Mouse (Mus musculus) T-cell, adult 2 months (primary cell): ENCODE data around the gene 0610010K14Rik.
A peak's percentile ranks its signal among the peaks of the same experiment; 100 is the strongest.

Experiments
- DNase-seq: peaks from one replicate; pipeline ENCODE4 v3.0.0; 2022; ENCODE audit warnings: low spot score

Gene 0610010K14Rik

DNA sequence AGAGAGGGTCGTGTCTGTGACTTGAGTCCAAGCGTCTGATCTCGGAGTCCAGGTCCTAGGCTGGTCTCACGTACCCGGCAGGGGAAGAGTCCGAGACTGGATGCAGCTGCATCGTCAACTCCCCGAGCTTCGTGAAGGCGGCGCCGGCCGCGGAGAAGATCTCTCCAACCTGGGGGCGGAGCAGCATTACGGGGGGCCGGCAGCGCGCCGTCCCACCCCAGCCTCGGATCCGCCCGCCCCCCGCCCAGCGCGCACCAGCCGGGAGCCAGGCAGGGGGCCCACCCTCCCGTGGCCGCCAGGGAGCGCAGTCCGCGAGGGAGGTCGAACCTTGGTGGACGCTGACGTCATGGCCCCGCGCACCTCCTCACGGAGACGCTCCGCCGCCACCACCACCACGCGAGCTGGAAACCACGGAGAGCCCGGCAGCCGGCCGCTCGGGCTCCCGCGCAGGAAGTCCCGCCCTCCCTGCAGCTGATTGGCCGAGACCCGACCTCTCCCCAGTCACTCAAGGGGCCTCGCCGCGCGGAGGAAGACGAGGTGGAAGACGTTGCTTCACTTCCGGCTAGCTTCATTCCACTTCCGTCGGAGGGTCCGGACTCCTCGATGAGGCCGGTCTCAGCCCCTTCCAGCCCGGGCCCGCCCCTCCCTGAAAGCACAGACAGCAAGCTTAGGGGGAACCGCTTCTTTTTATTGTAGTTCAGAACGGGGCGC, at the start of gene 0610010K14Rik:
TSS of gene 0610010K14Rik (minus strand) at position 458 of the 711 bp plus-strand sequence.
- DNase-seq, result peak; percentile 93

DNA sequence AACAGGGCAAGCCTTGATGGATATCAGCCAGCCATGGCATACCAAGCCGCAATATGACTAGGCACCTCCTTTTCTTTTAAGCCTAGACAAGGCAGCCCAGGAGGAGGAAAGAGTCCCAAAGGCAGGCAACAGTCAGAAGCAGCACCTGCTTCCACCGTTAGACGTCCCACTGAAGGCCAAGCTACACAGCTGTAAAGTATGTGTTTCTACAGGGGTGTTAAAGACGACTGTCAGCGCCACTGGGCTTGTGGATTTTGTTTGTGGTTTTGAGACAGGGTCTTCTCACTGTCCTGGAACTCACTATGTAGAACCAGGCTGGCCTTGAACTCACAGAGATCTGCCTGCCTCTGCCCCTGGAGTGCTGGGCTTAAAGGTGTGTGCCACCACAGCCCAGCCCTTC, 48.0 kb upstream of the 0610010K14Rik start:
- DNase-seq, result no peak

DNA sequence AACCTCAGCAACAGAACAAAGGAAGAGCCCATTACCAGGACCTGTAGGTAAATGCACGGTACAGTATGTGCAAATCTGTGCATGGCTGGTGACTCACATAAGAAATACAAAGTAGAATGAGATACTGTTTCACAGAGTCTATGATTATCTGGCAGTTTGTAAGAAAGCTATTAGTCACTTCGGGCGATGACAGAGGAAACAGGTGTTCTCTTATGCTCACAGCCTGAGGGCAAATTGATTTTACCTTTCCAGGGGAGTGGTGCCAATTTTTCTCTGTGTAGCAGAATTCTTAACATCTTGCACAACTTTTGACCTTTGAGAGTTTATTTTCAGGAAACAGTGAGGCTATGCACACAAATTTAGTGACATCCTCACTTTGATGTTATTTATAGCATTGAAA, 47.0 kb upstream of the 0610010K14Rik start:
- DNase-seq, result no peak

DNA sequence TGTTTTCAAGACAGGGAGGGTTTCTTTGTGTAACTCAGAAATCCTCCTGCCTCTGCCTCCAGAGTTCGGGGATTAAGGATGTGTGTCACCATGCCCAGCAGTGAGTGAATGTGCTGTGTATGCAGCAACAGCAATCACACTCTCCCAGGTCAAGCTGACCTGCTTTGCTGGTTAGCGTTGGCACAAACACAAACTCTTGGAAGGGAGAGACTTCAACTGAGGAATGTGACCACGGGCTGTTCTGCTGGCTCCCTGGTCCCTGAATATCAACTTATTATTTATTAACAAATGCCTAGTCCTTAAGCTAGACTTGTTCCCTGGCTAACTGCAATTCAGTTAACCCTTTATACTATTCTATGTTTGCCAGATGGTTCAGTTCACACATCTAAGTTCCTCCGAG, 46.0 kb upstream of the 0610010K14Rik start:
- DNase-seq, result no peak

DNA sequence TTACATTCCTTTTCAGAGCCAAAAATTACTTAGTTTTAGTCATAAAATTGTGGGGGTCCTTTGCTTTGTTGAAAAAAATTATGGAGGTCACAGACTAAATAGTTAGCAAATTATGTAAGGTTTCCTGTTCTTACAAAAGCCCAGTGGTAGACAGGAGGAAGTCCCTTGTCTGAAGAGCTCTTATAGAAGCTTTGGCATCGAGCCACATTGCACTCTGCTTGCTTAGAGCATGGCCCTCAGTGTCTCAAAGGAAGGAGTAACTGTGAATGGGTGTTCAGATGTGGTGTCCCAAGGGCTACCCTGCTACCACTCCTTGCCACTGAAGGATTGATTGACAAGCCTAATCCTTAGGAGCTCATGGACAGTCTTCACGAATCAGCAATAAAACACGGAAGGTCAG, 42.7 kb upstream of the 0610010K14Rik start:
- peak; percentile 54 for DNase-seq

DNA sequence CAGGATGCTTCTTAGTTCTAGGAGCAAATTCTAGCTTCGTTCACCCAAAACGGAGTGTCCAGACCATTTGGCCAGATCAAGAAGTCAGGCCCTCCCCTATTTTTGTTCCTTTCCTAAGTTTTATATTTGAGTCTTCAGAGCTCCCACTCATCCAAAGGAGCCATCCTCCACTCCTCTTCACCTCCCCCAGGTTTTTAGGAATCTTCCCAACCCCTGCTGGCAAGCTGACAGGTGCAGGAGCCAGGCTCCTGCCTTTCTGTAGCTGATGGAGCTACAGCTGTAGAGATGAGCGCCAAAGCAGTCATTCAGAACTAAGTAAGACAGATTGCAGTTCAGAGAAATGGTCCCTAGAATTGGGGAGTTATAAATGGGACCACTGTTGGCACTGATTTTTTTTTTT, 41.2 kb upstream of the 0610010K14Rik start:
- no peak for DNase-seq

DNA sequence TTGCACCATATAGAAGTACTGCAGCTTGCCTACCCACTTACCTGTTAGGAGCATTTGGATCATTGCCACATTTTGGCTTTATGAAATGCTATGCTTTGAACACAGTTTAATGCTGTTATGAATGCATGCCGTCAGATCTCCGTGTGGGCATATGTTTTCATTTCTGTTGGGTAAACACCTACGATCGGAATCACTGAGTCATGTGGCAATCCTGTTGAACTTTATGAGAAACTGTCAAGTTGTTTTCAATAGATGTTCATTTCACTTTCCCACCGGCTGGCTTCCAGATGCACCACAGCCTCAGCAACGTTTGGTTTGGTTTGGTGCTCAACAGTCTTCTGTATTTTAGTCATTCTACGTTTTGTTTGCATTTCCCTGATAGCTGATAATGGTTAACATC, 33.9 kb upstream of the 0610010K14Rik start:
- DNase-seq, result no peak

DNA sequence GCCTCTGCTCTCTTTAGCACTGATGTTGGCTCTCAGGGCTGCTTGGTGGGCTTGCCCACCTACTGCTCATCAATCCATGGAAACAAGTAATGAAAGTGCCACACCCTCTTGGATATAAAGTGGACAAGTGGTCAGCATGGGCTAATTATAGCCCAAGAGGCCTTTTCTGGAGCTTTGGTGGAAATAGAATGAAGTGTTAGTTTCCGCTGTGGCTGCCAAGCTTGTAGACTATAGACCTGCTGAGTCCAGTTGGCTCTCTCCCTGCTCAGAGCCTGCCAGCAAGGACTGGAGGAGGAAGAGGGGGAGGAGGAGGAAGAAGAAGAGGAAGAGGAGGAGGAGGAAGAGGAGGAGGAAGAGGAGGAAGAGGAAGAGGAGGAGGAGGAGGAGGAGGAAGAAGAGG, 28.7 kb upstream of the 0610010K14Rik start:
- no peak for DNase-seq

DNA sequence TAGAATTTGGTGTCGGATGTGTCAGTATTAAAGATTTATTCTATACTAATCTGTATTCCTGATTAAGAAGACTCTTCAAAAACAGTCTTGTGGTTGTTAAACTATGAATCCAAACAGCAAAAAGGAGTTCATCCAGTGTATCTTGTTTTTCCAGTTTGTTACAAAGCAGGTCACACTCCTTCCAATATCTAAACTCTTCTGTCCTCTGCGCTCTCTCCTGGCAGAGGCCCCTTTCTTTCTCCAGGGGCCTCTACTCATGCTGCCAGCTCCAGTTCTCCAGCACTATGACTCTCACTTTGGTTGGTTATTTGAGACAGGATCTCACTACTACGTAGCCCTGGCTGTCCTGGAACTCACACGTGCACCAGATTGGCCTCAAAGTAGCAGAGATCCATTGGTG, 28.1 kb upstream of the 0610010K14Rik start:
- no peak for DNase-seq

DNA sequence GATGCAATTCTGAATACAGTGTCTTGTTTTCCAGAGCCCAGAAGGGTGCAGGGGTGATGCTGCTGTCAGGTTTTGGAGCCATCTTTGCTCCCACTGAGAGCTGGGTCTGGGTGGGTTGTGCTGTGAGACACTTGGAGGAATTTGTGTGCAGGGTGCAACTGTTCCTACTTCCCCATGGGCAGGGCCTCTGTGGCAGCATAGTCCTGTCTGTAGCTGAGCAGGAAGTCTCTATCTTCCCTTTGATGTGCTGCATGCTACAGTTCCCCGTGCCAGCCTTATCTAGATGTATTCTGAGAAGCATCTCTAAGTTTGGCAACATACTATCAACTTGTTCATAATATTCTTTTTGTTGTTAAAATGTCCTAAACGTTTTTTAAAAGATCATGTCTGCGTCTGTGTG, 27.5 kb upstream of the 0610010K14Rik start:
- peak; percentile 44 for DNase-seq

DNA sequence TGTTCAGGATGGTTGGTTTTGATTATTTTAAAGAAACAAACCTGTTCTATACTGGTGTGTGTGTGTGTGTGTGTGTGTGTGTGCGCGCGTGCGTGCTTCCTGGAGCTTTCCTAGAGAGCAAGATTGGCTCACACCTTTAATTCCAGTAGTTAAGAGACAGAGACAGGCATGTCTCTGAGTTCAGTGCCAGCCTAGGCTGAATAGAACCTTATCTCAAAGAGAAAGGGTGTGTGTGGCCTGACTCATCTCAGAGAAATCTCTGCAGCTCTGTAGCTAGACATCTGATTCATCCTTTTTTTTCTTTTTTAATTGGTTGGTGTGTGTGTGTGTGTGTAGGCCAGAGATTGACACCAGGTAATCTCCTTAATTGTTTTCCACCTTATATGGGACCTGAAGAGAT, 21.3 kb upstream of the 0610010K14Rik start:
- no peak for DNase-seq

DNA sequence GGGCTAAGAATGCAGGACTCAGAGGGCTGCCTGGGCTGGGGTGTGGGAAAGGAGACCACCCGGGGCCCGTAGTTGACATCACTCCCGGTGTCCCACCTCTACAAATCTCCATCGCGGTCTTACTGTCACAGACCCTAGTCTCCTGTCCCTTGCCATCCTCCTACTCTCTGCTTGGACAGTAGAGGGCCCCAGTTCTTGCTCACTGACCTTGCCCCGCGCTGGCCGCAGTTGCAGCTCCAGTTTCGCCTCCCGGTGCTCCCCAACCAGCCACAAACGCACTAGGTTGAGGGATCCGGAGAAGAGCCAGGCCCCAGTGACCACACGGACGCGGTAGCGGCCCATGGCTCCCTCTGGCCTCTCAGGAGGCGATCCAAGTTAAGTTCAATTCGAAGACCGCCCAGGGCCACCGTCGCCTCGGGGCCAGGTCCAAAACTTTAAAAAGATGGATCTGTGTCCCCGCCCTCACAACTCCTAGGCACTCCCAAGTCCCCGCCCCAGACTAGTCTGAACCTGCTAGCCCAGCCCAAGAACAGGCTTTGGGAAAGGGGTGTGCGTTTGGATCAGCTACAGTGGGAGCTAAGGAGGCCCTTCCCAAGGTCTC, 17.3 kb upstream of the 0610010K14Rik start, which contains the start of gene Alox12:
TSS of gene Alox12 (minus strand) at position 423 of the 601 bp plus-strand sequence.
- DNase-seq, result no peak

DNA sequence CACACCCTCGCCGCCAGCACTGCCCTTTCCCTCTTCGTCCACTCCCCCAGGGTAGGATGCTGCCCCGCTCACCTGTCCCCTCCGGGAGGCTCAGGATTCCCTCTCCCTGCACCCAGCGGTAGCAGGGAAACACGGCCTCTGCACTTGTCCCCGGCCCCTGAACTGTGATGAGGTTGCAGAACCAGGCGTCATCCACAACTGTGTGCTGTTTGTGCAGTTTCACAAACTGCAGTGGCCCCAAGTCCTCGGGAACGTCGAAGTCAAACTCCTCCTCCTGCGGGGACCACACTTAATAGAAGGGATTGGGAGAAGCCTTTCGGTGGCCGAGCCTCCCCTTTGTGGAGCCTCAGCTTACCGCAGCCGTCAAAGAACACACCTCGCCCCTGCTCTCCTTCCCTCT, 16.6 kb upstream of the 0610010K14Rik start:
- no peak for DNase-seq

DNA sequence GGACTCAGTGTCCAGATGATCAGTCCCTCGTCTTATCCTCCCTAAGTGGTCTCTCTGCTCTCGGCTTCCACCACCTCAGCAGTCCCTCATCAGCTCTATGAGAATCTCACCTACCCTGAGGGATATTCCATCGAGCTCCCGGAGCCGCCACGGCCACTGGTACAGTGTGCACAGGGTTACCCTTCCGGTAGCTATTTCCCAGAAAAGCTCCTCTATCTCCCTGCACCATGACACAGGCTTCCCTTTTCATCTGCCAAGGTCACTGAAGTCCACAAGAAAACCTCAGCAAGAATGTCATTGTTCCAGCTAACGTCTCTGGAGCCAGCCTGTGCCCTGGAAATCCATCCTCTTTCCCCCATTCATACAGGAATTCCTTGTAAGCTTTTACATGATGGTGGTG, 14.1 kb upstream of the 0610010K14Rik start:
- no peak for DNase-seq

DNA sequence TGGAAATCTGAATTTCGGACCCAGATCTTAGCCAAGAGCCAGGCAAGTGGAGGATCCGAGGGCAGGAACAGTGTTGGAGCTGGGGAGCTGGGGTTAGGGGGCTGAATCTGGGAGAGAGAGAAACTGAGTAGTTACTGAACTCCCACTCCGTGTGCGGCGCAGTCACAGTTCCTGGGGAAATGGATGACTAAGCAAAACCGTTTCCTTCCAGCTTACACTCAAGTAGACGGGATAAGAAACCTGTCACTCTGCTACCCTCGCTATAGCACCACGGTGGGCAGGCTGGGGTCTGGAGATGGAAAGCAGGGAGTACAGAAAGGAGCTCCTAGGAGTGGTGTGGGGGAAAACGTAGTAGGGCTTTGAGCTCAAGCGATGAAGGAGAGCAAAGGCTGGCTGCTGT, 12.4 kb upstream of the 0610010K14Rik start:
- no peak for DNase-seq

DNA sequence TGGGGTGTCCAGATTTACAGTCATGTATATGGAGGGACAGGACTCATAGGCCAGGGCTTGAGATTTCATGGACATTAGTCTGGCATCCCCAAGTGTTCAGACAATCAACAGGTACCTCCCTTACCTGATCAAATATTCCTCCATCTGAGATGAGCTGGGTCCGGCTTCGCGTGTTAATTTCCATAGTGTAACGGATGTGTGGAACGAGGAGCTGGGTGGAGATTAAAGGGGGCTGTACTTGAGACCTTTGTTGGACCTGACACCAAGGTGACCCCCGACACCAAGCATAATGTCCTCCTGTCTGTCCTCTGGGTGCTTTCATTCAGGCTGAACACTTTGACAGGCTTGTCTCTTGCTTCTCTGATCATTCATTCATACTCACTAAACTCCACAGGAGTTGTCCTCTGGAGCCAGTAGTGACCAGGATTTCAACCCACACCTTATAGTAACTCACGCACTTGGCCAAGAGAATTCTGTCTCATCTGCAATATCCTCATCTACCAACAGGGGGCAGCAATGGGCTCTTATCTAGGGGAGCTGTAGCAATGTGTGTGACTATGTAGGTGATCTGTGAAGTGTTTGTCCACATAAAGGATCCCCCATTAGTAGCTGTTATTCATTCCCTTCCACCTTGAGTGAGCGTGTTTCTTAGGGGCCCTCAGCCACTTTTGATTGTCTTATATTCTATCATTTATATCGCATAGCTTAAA, 9.6 kb upstream of the 0610010K14Rik start:
- DNase-seq, result peak; percentile 70

DNA sequence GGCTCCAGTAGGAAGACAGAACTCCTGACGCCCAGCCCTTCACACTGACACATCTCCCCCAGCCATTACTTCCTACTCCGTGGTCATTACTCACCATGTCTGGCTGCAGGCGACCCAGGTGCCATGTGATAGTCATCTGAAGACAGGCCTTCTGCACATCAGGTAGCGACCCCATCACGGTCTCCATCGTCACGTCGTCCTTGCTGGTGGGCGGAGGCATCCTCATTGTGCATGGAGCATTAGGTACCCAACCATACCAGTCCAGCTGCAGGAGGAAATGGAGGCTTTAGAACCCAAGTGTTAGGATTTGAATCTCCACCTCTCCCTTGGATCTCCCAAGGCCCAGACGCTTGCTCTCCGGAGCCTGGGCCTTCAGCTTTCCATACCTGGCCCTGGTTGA, 4.9 kb upstream of the 0610010K14Rik start:
- no peak for DNase-seq

DNA sequence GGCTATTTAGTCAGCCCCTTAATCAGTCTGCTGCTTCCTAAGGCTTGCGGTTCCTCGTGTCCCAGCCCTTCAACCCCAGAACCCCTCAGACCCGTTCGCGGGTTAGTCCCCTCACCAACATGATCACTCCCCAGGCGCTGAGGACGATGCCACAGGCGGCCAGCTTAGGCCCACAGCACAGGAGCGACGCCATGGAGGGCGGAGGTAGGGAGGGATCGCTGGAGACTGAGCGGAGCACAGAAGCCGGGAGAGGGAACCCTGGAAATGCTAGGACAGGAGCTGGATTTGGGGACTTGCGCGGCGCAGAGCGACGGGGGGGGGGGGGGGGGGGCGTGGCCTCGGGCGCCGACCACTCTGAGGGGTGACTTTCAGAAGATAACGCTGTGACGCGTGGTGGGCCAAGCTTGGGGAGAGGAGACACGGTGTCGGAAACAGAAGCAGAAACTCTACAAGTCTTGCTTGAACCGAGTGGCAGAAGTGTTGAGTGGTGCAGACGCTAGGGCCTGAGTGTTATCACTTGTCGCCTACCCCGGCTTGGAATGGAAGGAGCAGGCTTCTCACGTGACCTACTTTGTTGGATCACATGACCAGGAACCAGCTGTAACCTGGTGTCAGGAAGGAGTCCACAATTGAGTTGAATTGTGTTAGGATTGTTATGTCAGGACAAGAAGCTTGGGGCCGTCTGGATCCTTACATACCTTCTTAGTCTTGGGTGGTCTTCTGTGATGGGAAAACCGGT, 2.0 kb upstream of the 0610010K14Rik start, which contains the start of the genes Gm21988 and Rnasek:
TSS of gene Gm21988 (minus strand) at position 290 of the 739 bp plus-strand sequence.
TSS of gene Rnasek (minus strand) at position 302 of the 739 bp plus-strand sequence.
- DNase-seq, result peak; percentile 77

DNA sequence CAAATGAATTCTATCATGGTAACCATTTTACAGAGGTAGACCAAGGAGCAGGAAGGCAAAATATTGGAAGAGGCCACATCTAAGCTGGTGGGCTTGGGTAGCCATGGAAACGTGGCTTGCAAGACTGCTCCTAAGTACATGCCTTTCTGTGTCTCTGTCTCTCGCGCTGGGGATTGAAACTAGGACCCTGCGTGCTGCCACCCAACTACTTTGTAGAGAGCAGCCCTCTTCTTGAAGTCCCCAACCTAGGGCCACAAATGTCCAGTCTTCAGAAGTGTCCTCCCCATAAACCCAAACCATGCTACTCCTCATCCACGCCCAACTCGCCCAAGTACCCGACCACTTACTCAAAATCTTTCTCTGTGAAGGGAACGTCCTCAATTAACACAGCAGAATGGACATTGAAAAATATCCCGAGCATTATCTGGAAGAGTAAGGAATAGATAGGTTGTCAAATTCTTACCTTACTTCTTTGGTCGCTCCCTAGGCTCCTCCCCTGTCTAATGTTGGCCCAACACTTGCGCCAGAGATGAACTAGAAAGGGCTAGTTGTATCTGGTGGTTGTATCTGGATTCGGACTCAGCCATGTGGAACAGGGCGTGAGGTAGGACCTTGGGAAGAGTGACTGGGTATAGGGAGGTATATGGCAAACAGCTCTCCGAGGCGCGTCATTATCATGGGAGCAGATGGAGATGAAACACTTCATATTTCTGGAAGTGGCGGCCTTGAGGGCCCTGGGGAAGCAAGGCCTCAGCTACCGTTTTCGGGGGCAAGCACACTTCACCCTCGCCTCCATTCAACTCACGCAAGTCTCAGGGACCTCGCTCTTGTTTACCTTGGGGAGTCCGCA, 1.1 kb upstream of the 0610010K14Rik start:
- DNase-seq, result no peak

DNA sequence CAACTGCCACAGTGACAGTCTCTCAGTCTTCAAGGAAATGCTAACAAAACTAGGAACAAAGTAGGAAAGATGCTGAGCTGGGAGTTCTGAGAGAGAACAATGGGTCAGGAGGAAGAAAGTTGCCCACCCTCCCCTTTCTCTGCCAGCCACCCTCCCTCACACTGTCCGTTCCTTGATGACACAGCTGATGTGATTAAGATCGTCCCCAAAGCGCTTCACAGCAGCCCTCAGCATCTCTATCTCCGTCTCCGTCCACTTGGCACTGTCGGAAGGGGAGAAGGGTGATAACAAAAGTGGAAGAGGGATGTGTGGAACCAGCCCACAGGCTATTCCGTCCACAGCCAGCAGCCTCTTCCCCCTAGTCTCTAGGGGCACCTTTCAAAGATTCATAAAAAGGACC, 997 bp downstream of the 0610010K14Rik start:
- DNase-seq, result no peak

DNA sequence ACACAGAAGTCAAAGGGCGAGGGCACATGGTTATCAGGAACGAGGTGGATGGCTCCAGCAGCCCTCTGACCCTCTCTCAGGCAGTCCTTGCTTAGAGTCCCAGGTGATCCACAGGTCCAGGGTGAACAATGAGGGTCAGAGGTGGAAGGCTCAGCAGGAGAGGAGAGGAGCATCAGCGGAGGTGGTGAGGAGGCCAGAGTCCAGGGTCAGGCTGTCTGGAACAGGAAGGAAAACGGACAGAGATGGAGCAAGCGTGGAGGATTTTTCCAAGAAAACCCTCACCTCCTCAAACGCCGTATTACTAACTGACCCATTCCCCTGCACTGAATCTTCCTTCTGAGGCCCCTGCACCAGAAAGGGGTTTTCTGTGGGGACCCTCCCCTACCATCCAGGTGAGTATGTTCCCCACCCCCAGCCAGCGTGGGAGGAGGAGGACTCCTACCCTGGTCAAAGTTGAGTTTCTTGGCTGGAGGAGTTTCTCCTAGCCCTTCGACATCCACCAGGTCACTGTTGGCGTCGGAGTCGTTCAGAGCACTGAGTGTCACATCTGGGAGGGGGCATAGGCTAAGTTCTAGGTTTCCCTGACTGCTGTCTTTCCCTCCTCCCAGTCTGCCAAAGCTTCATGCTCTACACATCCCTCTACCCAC, 2.3 kb downstream of the 0610010K14Rik start:
- no peak for DNase-seq
